Mouse (Mus musculus) lung, embryonic 14.5 days (tissue): Measurements from ENCODE around the gene Med15. TPM values are rescaled to one million over a fixed set of nuclear protein-coding genes. Genes with fewer than 3 reads are reported as not detected.
A peak's percentile ranks its signal among the peaks of the same experiment; 100 is the strongest.

Source experiments
- ATAC-seq: fragments of 200-750 bp; cut with Nextera tagmentation; 2 replicates; pipeline ENCODE4 v1.8.0; 2017; ENCODE audit warnings: mild to moderate bottlenecking, moderate TSS enrichment, moderate library complexity; ENCODE audit not compliant: insufficient read depth
- DNase-seq: peaks from one replicate; pipeline ENCODE4 v3.0.0-alpha.2; 2015
- H3K27ac ChIP-seq: fragments of 300-500 bp; sonication (generic); 2 replicates; pipeline ENCODE4 v1.5.1; 2014; ENCODE audit warnings: low read depth, mild to moderate bottlenecking, moderate library complexity
- H3K27me3 ChIP-seq: fragments of 300-500 bp; sonication (generic); 2 replicates; pipeline ENCODE4 v1.6.1; 2014; ENCODE audit warnings: low read length, control low read depth; ENCODE audit not compliant: insufficient read depth
- H3K36me3 ChIP-seq: fragments of 300-500 bp; sonication (generic); 2 replicates; pipeline ENCODE4 v1.6.1; 2014; ENCODE audit warnings: control low read depth; ENCODE audit not compliant: insufficient read depth
- H3K4me1 ChIP-seq: fragments of 300-500 bp; sonication (generic); 2 replicates; pipeline ENCODE4 v1.6.1; 2014; ENCODE audit warnings: antibody characterized with exemption, control low read depth; ENCODE audit not compliant: insufficient read depth
- H3K4me2 ChIP-seq: fragments of 300-500 bp; sonication (generic); 2 replicates; pipeline ENCODE4 v1.6.1; 2014; ENCODE audit warnings: mild to moderate bottlenecking
- H3K4me3 ChIP-seq: fragments of 300-500 bp; sonication (generic); 2 replicates; pipeline ENCODE4 v1.5.1; 2014; ENCODE audit warnings: low read depth, low read length
- H3K9ac ChIP-seq: fragments of 300-500 bp; sonication (generic); 2 replicates; pipeline ENCODE4 v1.6.1; 2014
- H3K9me3 ChIP-seq: fragments of 300-500 bp; sonication (generic); 2 replicates; pipeline ENCODE4 v1.6.1; 2016; ENCODE audit warnings: low read depth, low read length, control low read depth
- CTCF ChIP-seq: IDR thresholded peaks from 2 replicates; pipeline ENCODE4 v1.5.1; 2016; ENCODE audit warnings: antibody characterized with exemption, low read depth
- WGBS: fragments of 180-500 bp; shearing (Covaris S2); extraction: QIAGEN DNeasy Blood & Tissue Kit; methylation state at CpG from one replicate; pipeline ENCODE4 v1.1.7; 2014; 5-methylcytosine and 5-hydroxymethylcytosine counted together
- polyA plus RNA-seq: library from polyadenylated mRNA; unstranded; fragments of >200 nt; fragmentation: Nextera tagmentation; extraction: Ambion mirVana; gene quantifications from 2 replicates; pipeline ENCODE4 v1.2.1, GENCODE M21; 2014

Gene Med15
- 40.8 and 46.0 TPM in 2 replicates for polyA plus RNA-seq

- WGBS, result 19% methylated on average over 3 of the region's 3 CpGs
- ATAC-seq (no peak), DNase-seq (no peak)
- TF ChIP-seq CTCF, result no peak
- Histone ChIP-seq H3K9me3 (no peaks in the 10 kb centered on the region), H3K27ac (no peak within 1 kb of the TSS), H3K27me3 (no peaks in the 10 kb centered on the region), H3K4me3 (no peak within 1 kb of the TSS), H3K36me3 (no peaks in the 10 kb centered on the region), H3K4me1 (no peaks in the 10 kb centered on the region), H3K4me2 (no peak within 1 kb of the TSS), H3K9ac (no peak within 1 kb of the TSS)
Measured at GRCm38 (mm10) chr16:17732841-17733340, at the start of gene Med15. Gene Med15, minus strand, starts transcription at chr16:17732891.

- 64% methylated on average over 1 of the region's 1 CpGs for WGBS
Measured at GRCm38 (mm10) chr16:17779692-17780091, 47.0 kb upstream of the Med15 start.

GRCm38 (mm10) chr16:17778223-17778622 lies 45.5 kb upstream of the Med15 start:
- no peaks in the 10 kb centered on the region for H3K4me1 ChIP-seq
- H3K27me3 ChIP-seq, result no peaks in the 10 kb centered on the region
- no peak for DNase-seq
- no peak overlapping the region for H3K4me3 ChIP-seq
- TF ChIP-seq CTCF, result no peak
- H3K9me3 ChIP-seq, result no peaks in the 10 kb centered on the region
- H3K4me2 ChIP-seq, result no peak overlapping the region
- H3K27ac ChIP-seq, result no peak overlapping the region
- peaks cover 72% of the 10 kb centered on the region for H3K36me3 ChIP-seq
- H3K9ac ChIP-seq, result no peak overlapping the region
- WGBS, result 82% methylated on average over 4 of the region's 4 CpGs
- no peak for ATAC-seq

More at GRCm38 (mm10) chr16:17779692-17780091, 47.0 kb upstream of the Med15 start:
- H3K9me3 ChIP-seq, result no peaks in the 10 kb centered on the region
- H3K9ac ChIP-seq, result no peak overlapping the region
- H3K27ac ChIP-seq, result no peak overlapping the region
- H3K27me3 ChIP-seq, result no peaks in the 10 kb centered on the region
- TF ChIP-seq CTCF, result no peak
- H3K4me1 ChIP-seq, result no peaks in the 10 kb centered on the region
- H3K4me2 ChIP-seq, result no peak overlapping the region
- ATAC-seq, result no peak
- H3K36me3 ChIP-seq, result peaks cover 76% of the 10 kb centered on the region
- DNase-seq, result no peak
- no peak overlapping the region for H3K4me3 ChIP-seq

- no peak for ATAC-seq
- Histone ChIP-seq H3K4me3 (no peak overlapping the region), H3K36me3 (peaks cover 73% of the 10 kb centered on the region), H3K9ac (no peak overlapping the region), H3K4me2 (no peak overlapping the region), H3K27ac (no peak overlapping the region), H3K9me3 (no peaks in the 10 kb centered on the region), H3K27me3 (no peaks in the 10 kb centered on the region), H3K4me1 (no peaks in the 10 kb centered on the region)
- 68% methylated on average over 11 of the region's 11 CpGs for WGBS
- DNase-seq, result peak; percentile 67
- TF ChIP-seq CTCF, result peak; percentile 72
Measured at GRCm38 (mm10) chr16:17776828-17777227, 44.1 kb upstream of the Med15 start.

GRCm38 (mm10) chr16:17771117-17771865 lies 38.6 kb upstream of the Med15 start:
- peak; percentile 42 for TF ChIP-seq CTCF
- Histone ChIP-seq H3K9me3 (no peaks in the 10 kb centered on the region), H3K27me3 (no peaks in the 10 kb centered on the region), H3K4me3 (no peak overlapping the region), H3K4me1 (no peaks in the 10 kb centered on the region), H3K4me2 (no peak overlapping the region), H3K9ac (no peak overlapping the region), H3K36me3 (peaks cover 62% of the 10 kb centered on the region), H3K27ac (no peak overlapping the region)
- 70% methylated on average over 4 of the region's 4 CpGs for WGBS
- DNase-seq (peak; percentile 36), ATAC-seq (no peak)

- H3K27ac ChIP-seq, result no peak overlapping the region
- no peaks in the 10 kb centered on the region for H3K27me3 ChIP-seq
- ATAC-seq, result no peak
Measured at GRCm38 (mm10) chr16:17768834-17769233, 36.1 kb upstream of the Med15 start.

GRCm38 (mm10) chr16:17764108-17764511 lies 31.4 kb upstream of the Med15 start:
- no peak overlapping the region for H3K27ac ChIP-seq

More at GRCm38 (mm10) chr16:17768834-17769233, 36.1 kb upstream of the Med15 start:
- Histone ChIP-seq H3K9ac (no peak overlapping the region), H3K9me3 (no peaks in the 10 kb centered on the region), H3K36me3 (peaks cover 60% of the 10 kb centered on the region), H3K4me2 (no peak overlapping the region), H3K4me3 (no peak overlapping the region), H3K4me1 (no peaks in the 10 kb centered on the region)
- no peak for TF ChIP-seq CTCF
- no peak for DNase-seq
- 82% methylated on average over 7 of the region's 7 CpGs for WGBS

More at GRCm38 (mm10) chr16:17764108-17764511, 31.4 kb upstream of the Med15 start:
- Histone ChIP-seq H3K27me3 (no peaks in the 10 kb centered on the region), H3K4me2 (no peak overlapping the region), H3K36me3 (peaks cover 40% of the 10 kb centered on the region), H3K9me3 (no peaks in the 10 kb centered on the region), H3K4me1 (0 out of 2 replicates have a peak, but pooled peaks cover 5% of the 10 kb centered on the region), H3K9ac (no peak overlapping the region; the same call in 1 of the 2 replicates), H3K4me3 (no peak overlapping the region)
- TF ChIP-seq CTCF, result no peak
- DNase-seq (no peak), ATAC-seq (no peak)
- 68% methylated on average over 4 of the region's 4 CpGs for WGBS
